Mouse (Mus musculus): Measurements from ENCODE around the gene Slc8a2.

- peak; percentile 81 for TF ChIP-seq CTCF (IDR thresholded peaks at IDR 0.05; ENCODE audit: low read depth, low read length)
- no peak for TF ChIP-seq POLR2A (IDR thresholded peaks at IDR 0.05; ENCODE audit: borderline replicate concordance, low read depth, low read length)
Measured at GRCm38 (mm10) chr7:16119569-16120261, 9.9 kb upstream of the Slc8a2 start, which contains the start of gene Kptn.
